Mouse (Mus musculus) neural tube, embryonic 12.5 days (tissue): ENCODE data around the gene Pdyn. TPM values are rescaled to one million over a fixed set of nuclear protein-coding genes. Genes with fewer than 3 reads are reported as not detected.
A peak's percentile ranks its signal among the peaks of the same experiment; 100 is the strongest.

ENCODE experiments used
- ATAC-seq: fragments of 200-750 bp; cut with Nextera tagmentation; 2 replicates; pipeline ENCODE4 v1.8.0; 2017; ENCODE audit warnings: low read depth, mild to moderate bottlenecking, moderate TSS enrichment, moderate library complexity; ENCODE audit not compliant: low FRiP score
- H3K27ac ChIP-seq: fragments of 300-500 bp; sonication (generic); 2 replicates; pipeline ENCODE4 v1.5.1; 2016
- H3K27me3 ChIP-seq: fragments of 300-500 bp; sonication (generic); replicated peaks from 2 replicates; pipeline ENCODE4 v1.6.1; 2016; ENCODE audit warnings: mild to moderate bottlenecking
- H3K36me3 ChIP-seq: fragments of 300-500 bp; sonication (generic); 2 replicates; pipeline ENCODE4 v1.6.1; 2016; ENCODE audit warnings: mild to moderate bottlenecking
- H3K4me1 ChIP-seq: fragments of 300-500 bp; sonication (generic); 2 replicates; pipeline ENCODE4 v1.6.1; 2016
- H3K4me2 ChIP-seq: fragments of 300-500 bp; sonication (generic); replicated peaks from 2 replicates; pipeline ENCODE4 v1.6.1; 2016; ENCODE audit warnings: mild to moderate bottlenecking
- H3K4me3 ChIP-seq: fragments of 300-500 bp; sonication (generic); 2 replicates; pipeline ENCODE4 v1.5.1; 2016
- H3K9ac ChIP-seq: fragments of 300-500 bp; sonication (generic); 2 replicates; pipeline ENCODE4 v1.6.1; 2016; ENCODE audit warnings: mild to moderate bottlenecking
- H3K9me3 ChIP-seq: fragments of 300-500 bp; sonication (generic); 2 replicates; pipeline ENCODE4 v1.6.1; 2016; ENCODE audit warnings: mild to moderate bottlenecking
- WGBS: fragments of 180-500 bp; shearing (Covaris S2); methylation state at CpG from one replicate; pipeline ENCODE4 v1.1.7; 2016; 5-methylcytosine and 5-hydroxymethylcytosine counted together
- polyA plus RNA-seq: library from polyadenylated mRNA; unstranded; fragments of >200 nt; fragmentation: Nextera tagmentation; extraction: Ambion mirVana; gene quantifications from 2 replicates; pipeline ENCODE4 v1.2.1, GENCODE M21; 2016

Pdyn gene
- polyA plus RNA-seq: 8.8 and 10.6 TPM in 2 replicates

- 9% methylated on average over 20 of the region's 20 CpGs for WGBS
- Histone ChIP-seq H3K4me1 (no peaks in the 10 kb centered on the region), H3K9ac (no peak within 1 kb of the TSS), H3K4me2 (peak within 1 kb of the TSS; percentile 49), H3K36me3 (no peaks in the 10 kb centered on the region), H3K27me3 (peaks cover 20% of the 10 kb centered on the region; the same call in 1 of the 2 replicates), H3K4me3 (no peak within 1 kb of the TSS), H3K27ac (no peak within 1 kb of the TSS), H3K9me3 (no peaks in the 10 kb centered on the region)
- peak; percentile 66; the same call in 1 of the 2 replicates for ATAC-seq
Observed at GRCm38 (mm10) chr2:129699484-129700158, at the start of gene Pdyn. TSS of gene Pdyn (minus strand) at chr2:129699844.

GRCm38 (mm10) chr2:129742016-129742415 lies 42.4 kb upstream of the Pdyn start:
- no peak for ATAC-seq
- WGBS: 94% methylated on average over 7 of the region's 7 CpGs
- no peaks in the 10 kb centered on the region for H3K4me1 ChIP-seq
- no peak overlapping the region for H3K4me3 ChIP-seq
- H3K9me3 ChIP-seq: no peaks in the 10 kb centered on the region
- no peak overlapping the region for H3K4me2 ChIP-seq
- H3K9ac ChIP-seq: no peak overlapping the region
- peaks cover 16% of the 10 kb centered on the region for H3K27me3 ChIP-seq
- H3K27ac ChIP-seq: no peak overlapping the region
- H3K36me3 ChIP-seq: no peaks in the 10 kb centered on the region

- H3K4me3 ChIP-seq: no peak overlapping the region
- no peaks in the 10 kb centered on the region for H3K9me3 ChIP-seq
- no peaks in the 10 kb centered on the region for H3K4me1 ChIP-seq
- H3K27me3 ChIP-seq: peaks cover 4% of the 10 kb centered on the region; the same call in 1 of the 2 replicates
- no peak overlapping the region for H3K9ac ChIP-seq
- H3K4me2 ChIP-seq: no peak overlapping the region
- H3K36me3 ChIP-seq: no peaks in the 10 kb centered on the region
- no peak for ATAC-seq
- H3K27ac ChIP-seq: no peak overlapping the region
- 81% methylated on average over 3 of the region's 3 CpGs for WGBS
Observed at GRCm38 (mm10) chr2:129740515-129740914, 40.9 kb upstream of the Pdyn start.

- no peak for ATAC-seq
- H3K27ac ChIP-seq: no peak overlapping the region
- no peak overlapping the region for H3K4me2 ChIP-seq
- 89% methylated on average over 8 of the region's 8 CpGs for whole genome bisulfite sequencing
- no peaks in the 10 kb centered on the region; the same call in 1 of the 2 replicates for H3K9me3 ChIP-seq
- H3K36me3 ChIP-seq: no peaks in the 10 kb centered on the region
- no peak overlapping the region for H3K9ac ChIP-seq
- H3K4me3 ChIP-seq: no peak overlapping the region
- H3K27me3 ChIP-seq: no peaks in the 10 kb centered on the region
- no peaks in the 10 kb centered on the region for H3K4me1 ChIP-seq
Observed at GRCm38 (mm10) chr2:129734031-129734430, 34.4 kb upstream of the Pdyn start.

GRCm38 (mm10) chr2:129729681-129730080 lies 30.0 kb upstream of the Pdyn start:
- H3K4me3 ChIP-seq: no peak overlapping the region
- 88% methylated on average over 1 of the region's 1 CpGs for WGBS
- H3K4me2 ChIP-seq: no peak overlapping the region
- H3K9ac ChIP-seq: no peak overlapping the region
- no peaks in the 10 kb centered on the region; the same call in 1 of the 2 replicates for H3K9me3 ChIP-seq
- no peak overlapping the region for H3K27ac ChIP-seq
- H3K36me3 ChIP-seq: no peaks in the 10 kb centered on the region
- H3K27me3 ChIP-seq: no peaks in the 10 kb centered on the region
- no peaks in the 10 kb centered on the region for H3K4me1 ChIP-seq
- no peak for ATAC-seq

- Histone ChIP-seq H3K9me3 (no peaks in the 10 kb centered on the region), H3K4me2 (no peak overlapping the region), H3K36me3 (no peaks in the 10 kb centered on the region), H3K4me3 (no peak overlapping the region), H3K9ac (no peak overlapping the region), H3K4me1 (no peaks in the 10 kb centered on the region), H3K27ac (no peak overlapping the region), H3K27me3 (no peaks in the 10 kb centered on the region)
- no peak for ATAC-seq
- WGBS: 21% methylated on average over 10 of the region's 10 CpGs
Observed at GRCm38 (mm10) chr2:129715671-129716070, 16.0 kb upstream of the Pdyn start.

GRCm38 (mm10) chr2:129713026-129713544 lies 13.4 kb upstream of the Pdyn start:
- no peaks in the 10 kb centered on the region for H3K4me1 ChIP-seq
- ATAC-seq: no peak

GRCm38 (mm10) chr2:129696059-129696458 lies 3.6 kb downstream of the Pdyn start:
- H3K9ac ChIP-seq: no peak overlapping the region
- H3K27ac ChIP-seq: no peak overlapping the region
- H3K4me3 ChIP-seq: no peak overlapping the region
- H3K27me3 ChIP-seq: peaks cover 18% of the 10 kb centered on the region; the same call in 1 of the 2 replicates
- no peaks in the 10 kb centered on the region for H3K36me3 ChIP-seq
- no peaks in the 10 kb centered on the region for H3K9me3 ChIP-seq
- no peaks in the 10 kb centered on the region for H3K4me1 ChIP-seq
- no peak for ATAC-seq
- H3K4me2 ChIP-seq: no peak overlapping the region
- 11% methylated on average over 4 of the region's 4 CpGs for WGBS

More at GRCm38 (mm10) chr2:129713026-129713544, 13.4 kb upstream of the Pdyn start:
- H3K27me3 ChIP-seq: no peaks in the 10 kb centered on the region
- WGBS: 75% methylated on average over 5 of the region's 5 CpGs
- H3K9me3 ChIP-seq: no peaks in the 10 kb centered on the region
- no peak overlapping the region for H3K9ac ChIP-seq
- no peak overlapping the region for H3K27ac ChIP-seq
- H3K36me3 ChIP-seq: no peaks in the 10 kb centered on the region
- no peak overlapping the region for H3K4me2 ChIP-seq
- no peak overlapping the region for H3K4me3 ChIP-seq

- no peak for ATAC-seq
- Histone ChIP-seq H3K27me3 (0 out of 2 replicates have a peak, but pooled peaks cover 7% of the 10 kb centered on the region), H3K9me3 (no peaks in the 10 kb centered on the region), H3K9ac (no peak overlapping the region), H3K4me1 (no peaks in the 10 kb centered on the region), H3K4me3 (no peak overlapping the region), H3K27ac (no peak overlapping the region), H3K36me3 (no peaks in the 10 kb centered on the region), H3K4me2 (no peak overlapping the region)
- WGBS: 78% methylated on average over 6 of the region's 6 CpGs
Observed at GRCm38 (mm10) chr2:129694303-129694702, 5.3 kb downstream of the Pdyn start.

GRCm38 (mm10) chr2:129692694-129693093 lies 7.0 kb downstream of the Pdyn start:
- no peak for ATAC-seq
- no peak overlapping the region for H3K27ac ChIP-seq
- H3K4me2 ChIP-seq: no peak overlapping the region
- no peak overlapping the region for H3K4me3 ChIP-seq
- H3K27me3 ChIP-seq: no peaks in the 10 kb centered on the region
- no peak overlapping the region for H3K9ac ChIP-seq
- no peaks in the 10 kb centered on the region for H3K9me3 ChIP-seq
- WGBS: 80% methylated on average over 8 of the region's 8 CpGs
- H3K36me3 ChIP-seq: no peaks in the 10 kb centered on the region
- H3K4me1 ChIP-seq: no peaks in the 10 kb centered on the region

GRCm38 (mm10) chr2:129689694-129690093 lies 9.9 kb downstream of the Pdyn start:
- no peak for ATAC-seq
- Histone ChIP-seq H3K36me3 (no peaks in the 10 kb centered on the region), H3K27ac (no peak overlapping the region), H3K9me3 (no peaks in the 10 kb centered on the region), H3K4me2 (no peak overlapping the region), H3K9ac (no peak overlapping the region), H3K4me3 (no peak overlapping the region), H3K27me3 (no peaks in the 10 kb centered on the region), H3K4me1 (no peaks in the 10 kb centered on the region)
- WGBS: 80% methylated on average over 7 of the region's 7 CpGs

- Histone ChIP-seq H3K4me1 (no peaks in the 10 kb centered on the region), H3K36me3 (no peaks in the 10 kb centered on the region), H3K27me3 (no peaks in the 10 kb centered on the region), H3K9me3 (no peaks in the 10 kb centered on the region), H3K9ac (no peak overlapping the region), H3K27ac (no peak overlapping the region), H3K4me3 (no peak overlapping the region), H3K4me2 (no peak overlapping the region)
- 93% methylated on average over 28 of the region's 28 CpGs for WGBS
- ATAC-seq: no peak
Observed at GRCm38 (mm10) chr2:129688036-129688625, 11.5 kb downstream of the Pdyn start.
